Mouse (Mus musculus): Measurements from ENCODE around the gene Sult2b1. TPM values are rescaled to one million over a fixed set of nuclear protein-coding genes. Genes with fewer than 3 reads are reported as not detected.

The Sult2b1 gene
- polyA plus RNA-seq, 1 experiment, result 1.0 TPM

Other genes starting within 250 kb of the Sult2b1 start
- gene Hsd17b14, start 229.8 kb downstream of the Sult2b1 start, polyA plus RNA-seq (2012), result 2.8 and 3.1 TPM in 2 replicates
- gene Bcat2, start 214.5 kb downstream of the Sult2b1 start, polyA plus RNA-seq (2012), result 58.9 and 61.2 TPM in 2 replicates
- not detected in 2 replicates for gene Fgf21, start 169.2 kb downstream of the Sult2b1 start, polyA plus RNA-seq (2012)
- gene Fut1, start 167.4 kb downstream of the Sult2b1 start, polyA plus RNA-seq (2012), result not detected in 2 replicates
- 0.14 and 0.18 TPM in 2 replicates for gene Izumo1, start 162.9 kb downstream of the Sult2b1 start, polyA plus RNA-seq (2012)
- 0.60 and 0.75 TPM in 2 replicates for gene Rasip1, start 157.2 kb downstream of the Sult2b1 start, polyA plus RNA-seq (2012)
- gene Mamstr, start 144.7 kb downstream of the Sult2b1 start, polyA plus RNA-seq (2012), result 0.30 TPM in 1 of 2 replicates, not detected in the other
- 0.10 TPM in 1 of 2 replicates, not detected in the other for gene Fut2, start 118.3 kb downstream of the Sult2b1 start, polyA plus RNA-seq (2012)
- 0.04 TPM in 1 of 2 replicates, not detected in the other for gene Ntn5, start 100.6 kb downstream of the Sult2b1 start, polyA plus RNA-seq (2012)
- gene Sec1, start 90.3 kb downstream of the Sult2b1 start, polyA plus RNA-seq (2012), result 0.04 TPM in 1 of 2 replicates, not detected in the other
- gene Car11, start 84.8 kb downstream of the Sult2b1 start, polyA plus RNA-seq (2012), result 0.31 TPM in 1 of 2 replicates, not detected in the other
- gene Dbp, start 79.6 kb downstream of the Sult2b1 start, polyA plus RNA-seq (2012), result 13.7 and 15.4 TPM in 2 replicates
- gene Rpl18, start 69.2 kb downstream of the Sult2b1 start, polyA plus RNA-seq (2012), result 13,154 and 13,434 TPM in 2 replicates
- 95.0 and 123 TPM in 2 replicates for gene Sphk2, start 66.7 kb downstream of the Sult2b1 start, polyA plus RNA-seq (2012)
- gene Fam83e, start 63.5 kb downstream of the Sult2b1 start, polyA plus RNA-seq (2012), result 1.4 and 2.6 TPM in 2 replicates
- not detected in 2 replicates for gene Spaca4, start 58.9 kb downstream of the Sult2b1 start, polyA plus RNA-seq (2012)
- 0.56 and 0.70 TPM in 2 replicates for gene Lmtk3, start 931 bp downstream of the Sult2b1 start, polyA plus RNA-seq (2012)
- gene Cyth2, start 29.9 kb upstream of the Sult2b1 start, polyA plus RNA-seq (2012), result 173 and 197 TPM in 2 replicates
- 0.39 and 0.61 TPM in 2 replicates for gene Kcnj14, start 40.1 kb upstream of the Sult2b1 start, polyA plus RNA-seq (2012)
- 62.6 and 63.0 TPM in 2 replicates for gene Grwd1, start 46.3 kb upstream of the Sult2b1 start, polyA plus RNA-seq (2012)
- 264 and 383 TPM in 2 replicates for gene Kdelr1, start 88.1 kb upstream of the Sult2b1 start, polyA plus RNA-seq (2012)
- gene Grin2d, start 93.7 kb upstream of the Sult2b1 start, polyA plus RNA-seq (2012), result 0.50 and 0.76 TPM in 2 replicates
- gene Syngr4, start 112.0 kb upstream of the Sult2b1 start, polyA plus RNA-seq (2012), result 2.5 and 3.7 TPM in 2 replicates
- gene Tmem143, start 112.3 kb upstream of the Sult2b1 start, polyA plus RNA-seq (2012), result 44.0 and 49.4 TPM in 2 replicates
- gene Emp3, start 136.7 kb upstream of the Sult2b1 start, polyA plus RNA-seq (2012), result 249 and 273 TPM in 2 replicates
- 2.3 and 4.6 TPM in 2 replicates for gene Ccdc114, start 139.4 kb upstream of the Sult2b1 start, polyA plus RNA-seq (2012)
- gene Abcc6, start 245.6 kb upstream of the Sult2b1 start, polyA plus RNA-seq (2012), result not detected in 2 replicates
- 67.6 and 83.8 TPM in 2 replicates for gene Nomo1, start 249.0 kb upstream of the Sult2b1 start, polyA plus RNA-seq (2012)

All from megakaryocyte-erythroid progenitor cell, adult 5 weeks (primary cell).